Mouse (Mus musculus): ENCODE measurements at regions not wholly inside any gene's neighbourhood (a gene's known extent, or its start where the extent isn't known, plus 50 kb on each side); places are given as distances from the start of the nearest gene placed in this dataset.

DNA sequence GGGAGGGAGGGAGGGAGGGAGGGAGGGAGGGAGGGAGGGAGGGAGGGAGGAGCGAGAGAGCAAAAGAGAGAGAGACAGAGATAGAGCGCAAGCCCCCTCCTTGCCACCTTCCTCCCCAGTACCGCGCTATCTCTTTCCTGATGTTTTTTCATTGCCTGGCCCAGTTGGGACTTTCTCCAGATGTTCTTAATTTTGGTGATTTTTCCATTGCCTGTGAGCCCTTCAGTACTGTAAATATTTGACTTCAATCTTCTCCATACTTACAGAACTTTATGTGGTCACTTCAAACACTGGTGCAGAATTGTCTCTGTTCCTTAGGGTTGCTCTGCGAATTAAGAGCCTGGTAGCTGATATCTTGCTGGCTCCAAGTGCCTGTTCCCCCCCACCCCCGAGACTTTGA is 50.1 kb upstream of the Cops8 start:
- Histone ChIP-seq H3K4me3 (ENCODE audit: low read depth, low read length) (no peak overlapping the region), H3K4me1 (ENCODE audit: control insufficient read depth, insufficient read depth, low read length) (no peaks in the 10 kb centered on the region), H3K27me3 (ENCODE audit: control insufficient read depth, insufficient read depth, low read depth, low read length) (no peaks in the 10 kb centered on the region), H3K9me3 (replicated peaks; ENCODE audit: control insufficient read depth, low read length, poor library complexity, severe bottlenecking) (no peaks in the 10 kb centered on the region; the same call in 1 of the 2 replicates), H3K27ac (ENCODE audit: low read length) (no peak overlapping the region), H3K36me3 (ENCODE audit: control insufficient read depth, insufficient read depth, low read length) (no peaks in the 10 kb centered on the region), H3K9ac (ENCODE audit: low read depth, low read length) (no peak overlapping the region), H3K4me2 (ENCODE audit: low read length) (no peak overlapping the region)
- no peak for ATAC-seq
- WGBS = 89% methylated on average over 6 of the region's 6 CpGs

All from midbrain, embryonic 16.5 days (tissue).